Mouse (Mus musculus): ENCODE measurements around the gene Atp6v1f.

Gene Atp6v1f

GRCm38 (mm10) chr6:29467583-29468354, at the start of gene Atp6v1f:
Gene Atp6v1f (plus strand): TSS chr6:29467718.
- DNase-seq (ENCODE audit: low read depth, low spot score): peak; percentile 96

- DNase-seq (ENCODE audit: low read depth, low spot score): no peak
These were observed 46.9 kb upstream of the Atp6v1f start for GRCm38 (mm10) chr6:29420596-29420995.

- no peak for DNase-seq (ENCODE audit: low read depth, low spot score)
These were observed 42.4 kb upstream of the Atp6v1f start for GRCm38 (mm10) chr6:29425118-29425517.

GRCm38 (mm10) chr6:29426331-29426730, 41.2 kb upstream of the Atp6v1f start:
- DNase-seq (ENCODE audit: low read depth, low spot score): no peak

- no peak for DNase-seq (ENCODE audit: low read depth, low spot score)
These were observed 39.3 kb upstream of the Atp6v1f start for GRCm38 (mm10) chr6:29428171-29428570.

GRCm38 (mm10) chr6:29430681-29431420, 36.7 kb upstream of the Atp6v1f start:
- no peak for DNase-seq (ENCODE audit: low read depth, low spot score)

- no peak for DNase-seq (ENCODE audit: low read depth, low spot score)
These were observed 36.0 kb upstream of the Atp6v1f start for GRCm38 (mm10) chr6:29431473-29431872.

- DNase-seq (ENCODE audit: low read depth, low spot score): no peak
These were observed 35.4 kb upstream of the Atp6v1f start for GRCm38 (mm10) chr6:29432156-29432555.

GRCm38 (mm10) chr6:29432676-29433037, 34.9 kb upstream of the Atp6v1f start:
- no peak for DNase-seq (ENCODE audit: low read depth, low spot score)

GRCm38 (mm10) chr6:29433038-29433803, 34.3 kb upstream of the Atp6v1f start, which contains the start of gene Flnc:
Gene Flnc (plus strand): TSS chr6:29433256.
- DNase-seq (ENCODE audit: low read depth, low spot score): no peak

- DNase-seq (ENCODE audit: low read depth, low spot score): no peak
These were observed 33.4 kb upstream of the Atp6v1f start for GRCm38 (mm10) chr6:29433804-29434795.

GRCm38 (mm10) chr6:29434911-29435691, 32.4 kb upstream of the Atp6v1f start:
- no peak for DNase-seq (ENCODE audit: low read depth, low spot score)

- no peak for DNase-seq (ENCODE audit: low read depth, low spot score)
These were observed 31.5 kb upstream of the Atp6v1f start for GRCm38 (mm10) chr6:29435940-29436451.

GRCm38 (mm10) chr6:29436461-29436934, 31.0 kb upstream of the Atp6v1f start:
- no peak for DNase-seq (ENCODE audit: low read depth, low spot score)

GRCm38 (mm10) chr6:29439251-29439650, 28.3 kb upstream of the Atp6v1f start:
- DNase-seq (ENCODE audit: low read depth, low spot score): no peak

- DNase-seq (ENCODE audit: low read depth, low spot score): no peak
These were observed 27.7 kb upstream of the Atp6v1f start for GRCm38 (mm10) chr6:29439789-29440188.

- no peak for DNase-seq (ENCODE audit: low read depth, low spot score)
These were observed 22.7 kb upstream of the Atp6v1f start for GRCm38 (mm10) chr6:29444773-29445172.

GRCm38 (mm10) chr6:29445354-29445753, 22.2 kb upstream of the Atp6v1f start:
- DNase-seq (ENCODE audit: low read depth, low spot score): no peak

- DNase-seq (ENCODE audit: low read depth, low spot score): no peak
These were observed 17.7 kb upstream of the Atp6v1f start for GRCm38 (mm10) chr6:29449858-29450257.

- DNase-seq (ENCODE audit: low read depth, low spot score): no peak
These were observed 16.9 kb upstream of the Atp6v1f start for GRCm38 (mm10) chr6:29450667-29451066.
